Mouse (Mus musculus): ENCODE results near the gene Pax5. TPM values are rescaled to one million over a fixed set of nuclear protein-coding genes. Genes with fewer than 3 reads are reported as not detected.

Gene Pax5
- polyA plus RNA-seq, 1 experiment: 6.3 TPM

DNA sequence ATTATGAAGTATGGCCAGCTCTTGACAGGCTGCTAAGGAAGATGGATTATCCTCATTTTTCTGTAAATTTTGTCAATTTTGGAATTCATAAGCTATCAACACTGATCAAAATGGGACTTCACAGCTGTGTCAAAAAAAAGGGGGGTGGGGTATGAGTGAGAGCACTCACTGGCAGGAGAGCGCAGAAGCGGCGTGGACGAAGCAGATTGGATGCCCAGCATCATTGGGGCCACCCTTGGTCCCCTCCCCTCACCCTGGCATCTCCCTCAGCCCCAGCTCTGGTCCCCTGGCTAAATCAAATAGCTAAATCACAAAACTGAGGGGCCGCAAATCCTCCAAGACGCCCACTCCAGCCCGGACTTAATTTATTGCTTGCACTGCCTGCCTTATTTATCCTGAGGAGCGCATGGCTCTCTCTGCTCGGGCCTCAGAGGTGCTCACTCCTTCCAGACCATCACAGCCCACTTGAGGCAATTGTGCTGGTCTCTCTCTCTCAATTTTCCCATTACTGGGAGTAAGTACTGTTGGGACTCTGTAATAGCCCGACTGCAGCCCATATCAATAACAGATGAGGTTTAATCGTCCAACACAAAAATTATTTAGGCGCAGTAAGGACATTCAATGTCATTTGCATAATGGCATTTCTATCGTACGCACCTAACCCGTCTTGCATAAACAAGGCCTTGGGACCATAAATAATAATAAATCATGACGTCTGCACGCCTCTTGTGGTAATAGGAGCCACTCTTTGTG, 87.4 kb downstream of the Pax5 start:
- Histone ChIP-seq H3K4me1 (ENCODE audit: control insufficient read depth, insufficient read depth, insufficient read length, low read length) (no peaks in the 10 kb centered on the region), H3K4me3 (ENCODE audit: low read depth, low read length) (no peak overlapping the region), H3K27me3 (ENCODE audit: control insufficient read depth, insufficient read depth, low read length) (no peaks in the 10 kb centered on the region), H3K27ac (ENCODE audit: insufficient read depth, low read depth, low read length) (no peak overlapping the region), H3K36me3 (ENCODE audit: control insufficient read depth, insufficient read depth, low read length) (no peaks in the 10 kb centered on the region)
- TF ChIP-seq CTCF (IDR thresholded peaks at IDR 0.05; ENCODE audit: extremely low read depth, insufficient read length, insufficient replicate concordance, low read depth, low read length) (no peak), POLR2A (IDR thresholded peaks at IDR 0.05; ENCODE audit: low read depth, low read length) (no peak)
- 76% methylated on average over 17 of the region's 17 CpGs for WGBS

GRCm38 (mm10) chr4:44620241-44620640, 90.0 kb downstream of the Pax5 start:
- Histone ChIP-seq H3K27ac (ENCODE audit: insufficient read depth, low read depth, low read length) (no peak overlapping the region), H3K4me1 (ENCODE audit: control insufficient read depth, insufficient read depth, insufficient read length, low read length) (no peaks in the 10 kb centered on the region), H3K36me3 (ENCODE audit: control insufficient read depth, insufficient read depth, low read length) (no peaks in the 10 kb centered on the region), H3K4me3 (ENCODE audit: low read depth, low read length) (no peak overlapping the region), H3K27me3 (ENCODE audit: control insufficient read depth, insufficient read depth, low read length) (no peaks in the 10 kb centered on the region)
- WGBS: 92% methylated on average over 5 of the region's 5 CpGs
- no peak for TF ChIP-seq CTCF (IDR thresholded peaks at IDR 0.05; ENCODE audit: extremely low read depth, insufficient read length, insufficient replicate concordance, low read depth, low read length)
- no peak for TF ChIP-seq POLR2A (IDR thresholded peaks at IDR 0.05; ENCODE audit: low read depth, low read length)

DNA sequence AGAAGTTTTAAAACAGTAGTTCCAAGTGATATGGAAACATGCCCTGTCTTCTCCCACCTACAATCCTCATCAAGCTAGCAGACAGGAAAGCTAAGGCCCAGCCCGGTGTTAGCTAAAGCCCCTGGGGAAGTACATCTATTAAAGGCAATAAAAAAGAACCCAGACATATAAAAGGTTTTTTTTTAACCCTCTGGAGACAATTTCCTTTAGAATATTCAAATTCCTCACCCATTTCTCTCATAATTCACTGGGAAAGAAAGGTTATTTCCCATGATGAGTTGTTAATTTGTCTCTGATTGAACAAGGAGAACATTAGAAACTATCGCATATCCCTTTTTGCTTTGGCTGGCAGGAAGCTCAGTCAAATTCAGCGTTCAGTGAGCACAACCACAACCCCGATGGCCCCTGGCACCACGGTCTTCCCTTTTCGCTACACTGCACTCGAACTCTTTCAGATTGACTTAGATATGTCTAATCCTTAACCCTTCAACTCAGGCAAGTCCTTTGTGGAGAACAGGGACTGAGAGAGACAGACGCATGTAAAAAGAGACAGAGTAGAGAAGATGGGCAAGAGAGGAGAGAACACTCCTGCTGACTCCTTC, 96.1 kb downstream of the Pax5 start:
- no peak for TF ChIP-seq POLR2A (IDR thresholded peaks at IDR 0.05; ENCODE audit: low read depth, low read length)
- no peak for TF ChIP-seq CTCF (IDR thresholded peaks at IDR 0.05; ENCODE audit: extremely low read depth, insufficient read length, insufficient replicate concordance, low read depth, low read length)

DNA sequence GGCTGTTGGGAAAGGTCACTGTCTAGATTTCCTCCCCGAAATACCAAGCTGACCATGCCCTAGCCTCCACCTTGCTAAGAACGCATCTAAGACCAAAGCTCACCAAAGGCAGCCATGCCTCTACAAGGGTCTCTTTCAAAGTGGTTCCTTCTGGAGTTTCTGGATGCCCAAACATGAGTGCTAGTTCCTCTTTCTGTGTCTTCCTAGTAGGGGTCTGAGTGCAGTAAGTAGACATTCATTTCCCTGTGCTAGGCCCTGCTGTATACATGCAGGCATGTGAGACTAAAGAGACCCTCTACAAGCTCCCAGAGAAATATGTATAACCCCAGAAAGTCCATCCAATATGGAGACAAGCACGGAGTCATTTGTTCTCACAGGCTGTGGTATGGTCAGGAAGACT, 97.9 kb downstream of the Pax5 start:
- no peaks in the 10 kb centered on the region for H3K4me1 ChIP-seq (ENCODE audit: control insufficient read depth, insufficient read depth, insufficient read length, low read length)
- no peaks in the 10 kb centered on the region for H3K27me3 ChIP-seq (ENCODE audit: control insufficient read depth, insufficient read depth, low read length)
- no peak overlapping the region for H3K27ac ChIP-seq (ENCODE audit: insufficient read depth, low read depth, low read length)
- WGBS: 81% methylated on average over 3 of the region's 3 CpGs
- H3K4me3 ChIP-seq (ENCODE audit: low read depth, low read length): no peak overlapping the region
- no peak for TF ChIP-seq POLR2A (IDR thresholded peaks at IDR 0.05; ENCODE audit: low read depth, low read length)
- no peak for TF ChIP-seq CTCF (IDR thresholded peaks at IDR 0.05; ENCODE audit: extremely low read depth, insufficient read length, insufficient replicate concordance, low read depth, low read length)
- no peaks in the 10 kb centered on the region for H3K36me3 ChIP-seq (ENCODE audit: control insufficient read depth, insufficient read depth, low read length)

More for the DNA sequence above, 96.1 kb downstream of the Pax5 start:
- Histone ChIP-seq H3K27ac (ENCODE audit: insufficient read depth, low read depth, low read length) (no peak overlapping the region), H3K27me3 (ENCODE audit: control insufficient read depth, insufficient read depth, low read length) (no peaks in the 10 kb centered on the region), H3K4me1 (ENCODE audit: control insufficient read depth, insufficient read depth, insufficient read length, low read length) (no peaks in the 10 kb centered on the region), H3K36me3 (ENCODE audit: control insufficient read depth, insufficient read depth, low read length) (no peaks in the 10 kb centered on the region), H3K4me3 (ENCODE audit: low read depth, low read length) (no peak overlapping the region)
- 79% methylated on average over 8 of the region's 8 CpGs for WGBS

- H3K4me3 ChIP-seq (ENCODE audit: low read depth, low read length): no peak overlapping the region
- H3K27me3 ChIP-seq (ENCODE audit: control insufficient read depth, insufficient read depth, low read length): no peaks in the 10 kb centered on the region
- 24% methylated on average over 2 of the region's 2 CpGs for WGBS
- no peaks in the 10 kb centered on the region for H3K36me3 ChIP-seq (ENCODE audit: control insufficient read depth, insufficient read depth, low read length)
- TF ChIP-seq CTCF (IDR thresholded peaks at IDR 0.05; ENCODE audit: extremely low read depth, insufficient read length, insufficient replicate concordance, low read depth, low read length) (no peak), POLR2A (IDR thresholded peaks at IDR 0.05; ENCODE audit: low read depth, low read length) (no peak)
- H3K27ac ChIP-seq (ENCODE audit: insufficient read depth, low read depth, low read length): no peak overlapping the region
- no peaks in the 10 kb centered on the region for H3K4me1 ChIP-seq (ENCODE audit: control insufficient read depth, insufficient read depth, insufficient read length, low read length)
Measured at GRCm38 (mm10) chr4:44605453-44605852, 104.8 kb downstream of the Pax5 start.

DNA sequence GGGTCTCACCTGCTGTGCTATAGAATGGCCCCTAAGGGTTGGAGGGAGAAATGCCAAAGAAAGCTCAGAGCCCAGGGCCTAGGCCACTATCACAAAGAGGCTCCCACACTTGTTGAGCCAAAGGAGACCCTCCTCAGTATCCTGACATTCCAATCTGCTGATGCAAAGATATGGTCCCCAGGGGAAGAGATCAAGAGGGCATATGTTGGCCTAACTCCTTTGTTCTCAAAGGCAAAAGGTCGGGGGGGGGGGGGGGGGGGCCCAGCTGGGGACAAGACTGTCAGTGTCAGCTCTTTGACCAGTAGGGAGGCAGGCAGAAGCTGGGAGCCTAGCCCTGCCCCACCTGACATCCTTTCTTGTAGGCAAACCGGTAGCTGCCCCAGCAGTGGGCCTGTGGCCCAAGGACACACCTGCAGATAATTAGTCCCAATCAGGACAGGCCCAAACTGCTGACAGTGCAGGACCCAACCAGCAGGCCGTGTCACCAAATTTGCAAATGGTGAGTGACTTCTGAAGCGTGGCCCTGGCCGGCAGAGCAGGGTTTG, 108.0 kb downstream of the Pax5 start:
- H3K4me1 ChIP-seq (ENCODE audit: control insufficient read depth, insufficient read depth, insufficient read length, low read length): no peaks in the 10 kb centered on the region
- TF ChIP-seq CTCF (IDR thresholded peaks at IDR 0.05; ENCODE audit: extremely low read depth, insufficient read length, insufficient replicate concordance, low read depth, low read length) (no peak), POLR2A (IDR thresholded peaks at IDR 0.05; ENCODE audit: low read depth, low read length) (no peak)
- no peak overlapping the region for H3K27ac ChIP-seq (ENCODE audit: insufficient read depth, low read depth, low read length)
- WGBS: 24% methylated on average over 5 of the region's 5 CpGs
- no peak overlapping the region for H3K4me3 ChIP-seq (ENCODE audit: low read depth, low read length)
- no peaks in the 10 kb centered on the region for H3K27me3 ChIP-seq (ENCODE audit: control insufficient read depth, insufficient read depth, low read length)
- no peaks in the 10 kb centered on the region for H3K36me3 ChIP-seq (ENCODE audit: control insufficient read depth, insufficient read depth, low read length)

- no peak overlapping the region for H3K4me3 ChIP-seq (ENCODE audit: low read depth, low read length)
- H3K4me1 ChIP-seq (ENCODE audit: control insufficient read depth, insufficient read depth, insufficient read length, low read length): no peaks in the 10 kb centered on the region
- TF ChIP-seq CTCF (IDR thresholded peaks at IDR 0.05; ENCODE audit: extremely low read depth, insufficient read length, insufficient replicate concordance, low read depth, low read length) (no peak), POLR2A (IDR thresholded peaks at IDR 0.05; ENCODE audit: low read depth, low read length) (no peak)
- H3K36me3 ChIP-seq (ENCODE audit: control insufficient read depth, insufficient read depth, low read length): no peaks in the 10 kb centered on the region
- no peak overlapping the region for H3K27ac ChIP-seq (ENCODE audit: insufficient read depth, low read depth, low read length)
- no peaks in the 10 kb centered on the region for H3K27me3 ChIP-seq (ENCODE audit: control insufficient read depth, insufficient read depth, low read length)
- WGBS: 40% methylated on average over 8 of the region's 8 CpGs
Measured at GRCm38 (mm10) chr4:44601370-44601769, 108.9 kb downstream of the Pax5 start.

All from small intestine, adult 2 months (tissue).